Mouse (Mus musculus) midbrain, embryonic 12.5 days (tissue): ENCODE data around the gene Enc1. TPM values are rescaled to one million over a fixed set of nuclear protein-coding genes. Genes with fewer than 3 reads are reported as not detected.
A peak's percentile ranks its signal among the peaks of the same experiment; 100 is the strongest.

ENCODE experiments used
- ATAC-seq: fragments of 200-750 bp; cut with Nextera tagmentation; 2 replicates; pipeline ENCODE4 v1.8.0; 2017; ENCODE audit warnings: low read depth, moderate TSS enrichment, moderate library complexity; ENCODE audit not compliant: low FRiP score
- H3K27ac ChIP-seq: fragments of 300-500 bp; sonication (generic); replicated peaks from 2 replicates; pipeline ENCODE4 v1.5.1; 2016; ENCODE audit warnings: mild to moderate bottlenecking
- H3K27me3 ChIP-seq: fragments of 300-500 bp; sonication (generic); 2 replicates; pipeline ENCODE4 v1.6.1; 2016; ENCODE audit warnings: mild to moderate bottlenecking
- H3K36me3 ChIP-seq: fragments of 300-500 bp; sonication (generic); 2 replicates; pipeline ENCODE4 v1.6.1; 2016
- H3K4me1 ChIP-seq: fragments of 300-500 bp; sonication (generic); 2 replicates; pipeline ENCODE4 v1.6.1; 2016
- H3K4me2 ChIP-seq: fragments of 300-500 bp; sonication (generic); replicated peaks from 2 replicates; pipeline ENCODE4 v1.6.1; 2016; ENCODE audit warnings: mild to moderate bottlenecking, moderate library complexity
- H3K4me3 ChIP-seq: fragments of 300-500 bp; sonication (generic); 2 replicates; pipeline ENCODE4 v1.5.1; 2016; ENCODE audit warnings: mild to moderate bottlenecking
- H3K9ac ChIP-seq: fragments of 300-500 bp; sonication (generic); replicated peaks from 2 replicates; pipeline ENCODE4 v1.6.1; 2016; ENCODE audit warnings: mild to moderate bottlenecking, moderate library complexity
- H3K9me3 ChIP-seq: fragments of 300-500 bp; sonication (generic); 2 replicates; pipeline ENCODE4 v1.6.1; 2016; ENCODE audit warnings: mild to moderate bottlenecking
- WGBS: fragments of 180-500 bp; shearing (Covaris S2); methylation state at CpG from one replicate; pipeline ENCODE4 v1.1.7; 2016; 5-methylcytosine and 5-hydroxymethylcytosine counted together
- polyA plus RNA-seq: library from polyadenylated mRNA; unstranded; fragments of >200 nt; fragmentation: Nextera tagmentation; extraction: Ambion mirVana; gene quantifications from 2 replicates; pipeline ENCODE4 v1.2.1, GENCODE M21; 2016

Enc1 gene
- polyA plus RNA-seq, 1 experiment from 2014 or later, result 21.9 TPM

GRCm38 (mm10) chr13:97275482-97275881, 34.6 kb downstream of the Enc1 start:
- H3K4me2 ChIP-seq, result no peak overlapping the region
- H3K9me3 ChIP-seq, result no peaks in the 10 kb centered on the region
- H3K27ac ChIP-seq, result peak overlapping the region; percentile 40; the same call in 1 of the 2 replicates
- H3K4me3 ChIP-seq, result no peak overlapping the region
- WGBS, result 86% methylated on average over 10 of the region's 10 CpGs
- H3K27me3 ChIP-seq, result peaks cover 5% of the 10 kb centered on the region; the same call in 1 of the 2 replicates
- no peaks in the 10 kb centered on the region; the same call in 1 of the 2 replicates for H3K4me1 ChIP-seq
- no peak overlapping the region for H3K9ac ChIP-seq
- no peaks in the 10 kb centered on the region for H3K36me3 ChIP-seq
- no peak for ATAC-seq

DNA sequence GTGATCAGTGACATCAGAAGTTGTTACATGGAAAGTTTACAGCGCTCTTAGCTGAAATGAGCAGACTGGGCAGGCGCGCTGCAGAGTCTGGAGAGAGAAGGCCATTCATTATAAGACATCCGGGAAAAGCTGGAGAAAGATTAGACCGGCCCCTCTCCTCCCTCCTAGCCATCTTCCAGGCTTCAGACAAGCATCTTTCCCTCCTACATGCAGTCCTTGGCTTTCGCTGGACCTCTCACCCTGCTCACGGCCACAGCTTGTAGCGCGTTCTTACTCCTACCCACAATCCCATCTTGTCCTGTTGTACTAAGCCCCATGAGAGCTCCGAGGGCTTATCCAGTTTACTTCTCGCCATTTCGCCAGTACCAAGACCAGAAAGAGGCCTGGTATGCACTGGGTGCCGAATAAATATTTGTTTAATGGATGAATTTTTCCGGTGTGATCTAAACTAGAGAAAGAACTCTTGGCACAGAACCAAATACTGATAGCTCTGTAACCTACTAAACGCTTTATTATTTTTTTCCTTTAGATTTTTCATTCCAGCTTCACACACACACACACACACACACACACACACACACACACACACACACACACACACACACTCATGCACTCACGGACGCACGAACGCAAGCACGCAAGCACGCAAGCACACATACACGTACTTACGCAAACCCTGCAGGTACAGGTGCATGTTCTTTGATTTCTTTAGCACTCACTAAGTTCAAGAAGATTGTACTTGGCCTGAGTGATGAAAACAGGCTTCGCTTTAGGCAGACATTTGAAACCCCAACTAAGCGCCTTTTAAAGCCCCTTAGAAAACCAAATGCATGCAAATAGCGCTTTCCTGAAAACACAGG, 41.4 kb downstream of the Enc1 start:
- H3K4me3 ChIP-seq, result peak overlapping the region; percentile 15; the same call in 1 of the 2 replicates
- peaks cover 14% of the 10 kb centered on the region for H3K4me1 ChIP-seq
- peaks cover 32% of the 10 kb centered on the region for H3K27me3 ChIP-seq
- H3K27ac ChIP-seq, result no peak overlapping the region
- H3K4me2 ChIP-seq, result peak overlapping the region; percentile 47
- no peaks in the 10 kb centered on the region for H3K36me3 ChIP-seq
- H3K9me3 ChIP-seq, result no peaks in the 10 kb centered on the region
- WGBS, result 13% methylated on average over 26 of the region's 26 CpGs
- H3K9ac ChIP-seq, result 0 out of 2 replicates have a peak overlapping the region, but pooled peaks have one; percentile 24
- no peak; the same call in 1 of the 2 replicates for ATAC-seq

GRCm38 (mm10) chr13:97282911-97283281, 42.0 kb downstream of the Enc1 start:
- H3K36me3 ChIP-seq, result no peaks in the 10 kb centered on the region
- 9% methylated on average over 9 of the region's 9 CpGs for WGBS
- H3K27ac ChIP-seq, result no peak overlapping the region
- no peak overlapping the region for H3K4me3 ChIP-seq
- H3K9ac ChIP-seq, result no peak overlapping the region
- H3K27me3 ChIP-seq, result peaks cover 32% of the 10 kb centered on the region
- H3K4me2 ChIP-seq, result peak overlapping the region; percentile 47
- no peak for ATAC-seq
- no peaks in the 10 kb centered on the region for H3K9me3 ChIP-seq
- peaks cover 14% of the 10 kb centered on the region for H3K4me1 ChIP-seq

DNA sequence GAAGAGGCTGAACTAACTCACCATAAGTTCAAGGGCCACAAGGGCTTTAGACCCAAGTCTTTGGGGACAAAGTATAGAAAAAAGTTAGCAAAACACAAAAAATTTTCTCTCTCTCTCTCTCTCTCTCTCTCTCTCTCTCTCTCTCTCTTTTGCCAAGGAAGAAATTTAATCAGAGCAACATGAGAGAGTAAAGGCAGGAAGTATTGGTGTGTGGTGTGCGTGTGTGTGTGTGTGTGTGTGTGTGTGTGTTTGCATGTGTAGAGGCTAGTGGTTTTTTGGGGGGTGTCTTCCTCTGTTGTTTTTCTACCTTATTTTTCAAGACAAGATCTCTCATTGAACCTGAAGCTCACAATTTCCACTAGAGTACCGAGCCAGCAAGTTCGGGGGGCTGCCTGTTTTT, 46.1 kb downstream of the Enc1 start:
- no peak overlapping the region for H3K4me3 ChIP-seq
- no peak overlapping the region for H3K9ac ChIP-seq
- peaks cover 27% of the 10 kb centered on the region for H3K4me1 ChIP-seq
- H3K9me3 ChIP-seq, result no peaks in the 10 kb centered on the region
- H3K27ac ChIP-seq, result no peak overlapping the region
- WGBS, result 95% methylated on average over 3 of the region's 3 CpGs
- peaks cover 31% of the 10 kb centered on the region for H3K27me3 ChIP-seq
- no peaks in the 10 kb centered on the region for H3K36me3 ChIP-seq
- no peak for ATAC-seq
- H3K4me2 ChIP-seq, result no peak overlapping the region

DNA sequence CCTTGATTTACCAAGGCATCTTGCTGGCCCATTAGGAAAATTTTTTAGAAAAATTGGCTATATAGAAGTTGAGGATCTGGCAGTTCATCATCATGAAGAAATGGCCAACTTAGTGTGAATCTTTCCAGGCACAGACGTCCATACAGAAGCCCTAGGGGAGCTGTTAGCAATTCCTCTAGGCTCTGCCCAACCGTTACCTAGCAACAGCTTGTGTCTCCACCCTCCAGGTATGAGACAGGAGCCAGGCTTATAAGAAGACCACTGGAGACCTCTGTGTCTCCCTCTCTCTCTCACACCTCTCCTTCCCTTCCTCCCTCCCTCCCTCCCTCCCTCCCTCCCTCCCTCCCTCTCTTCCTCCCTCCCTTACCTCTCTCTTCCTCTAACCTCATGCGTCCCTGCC, 49.8 kb downstream of the Enc1 start:
- H3K4me1 ChIP-seq, result peaks cover 35% of the 10 kb centered on the region
- H3K4me2 ChIP-seq, result no peak overlapping the region
- no peaks in the 10 kb centered on the region for H3K36me3 ChIP-seq
- H3K9me3 ChIP-seq, result no peaks in the 10 kb centered on the region
- peaks cover 12% of the 10 kb centered on the region for H3K27me3 ChIP-seq
- WGBS, result 27% methylated on average over 3 of the region's 3 CpGs
- no peak overlapping the region for H3K9ac ChIP-seq
- ATAC-seq, result no peak
- H3K4me3 ChIP-seq, result no peak overlapping the region
- peak overlapping the region; percentile 43; the same call in 1 of the 2 replicates for H3K27ac ChIP-seq

- 69% methylated on average over 17 of the region's 17 CpGs for WGBS
- no peaks in the 10 kb centered on the region for H3K36me3 ChIP-seq
- H3K4me2 ChIP-seq, result no peak overlapping the region
- no peak overlapping the region for H3K4me3 ChIP-seq
- no peak overlapping the region for H3K9ac ChIP-seq
- peaks cover 36% of the 10 kb centered on the region for H3K4me1 ChIP-seq
- H3K9me3 ChIP-seq, result no peaks in the 10 kb centered on the region
- peaks cover 12% of the 10 kb centered on the region for H3K27me3 ChIP-seq
- no peak for ATAC-seq
- H3K27ac ChIP-seq, result peak overlapping the region; percentile 43
Observed at GRCm38 (mm10) chr13:97291354-97291753, 50.4 kb downstream of the Enc1 start.

DNA sequence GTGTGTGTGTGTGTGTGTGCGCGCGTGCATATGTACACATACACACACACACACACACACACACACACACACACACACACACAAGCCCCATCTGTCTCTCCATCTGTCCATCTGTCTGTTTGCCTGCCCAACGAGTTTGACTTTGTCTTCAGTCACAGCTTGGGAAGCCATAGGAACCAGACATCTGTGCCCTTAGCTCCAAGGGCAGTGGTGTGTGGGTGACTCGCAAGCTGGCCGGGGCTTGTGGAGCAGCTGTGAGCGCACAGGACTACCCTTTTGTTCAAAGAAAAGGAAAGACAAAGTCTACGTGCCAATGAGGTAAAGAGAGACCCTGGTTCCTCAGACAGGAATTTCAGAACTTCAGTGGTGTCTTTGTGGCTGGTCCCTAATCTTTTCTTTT, 51.1 kb downstream of the Enc1 start:
- Histone ChIP-seq H3K27me3 (peaks cover 7% of the 10 kb centered on the region), H3K9me3 (no peaks in the 10 kb centered on the region), H3K4me3 (no peak overlapping the region), H3K9ac (no peak overlapping the region), H3K27ac (peak overlapping the region; percentile 43), H3K4me1 (peaks cover 36% of the 10 kb centered on the region), H3K4me2 (peak overlapping the region; percentile 39), H3K36me3 (no peaks in the 10 kb centered on the region)
- 3% methylated on average over 5 of the region's 8 CpGs for WGBS
- ATAC-seq, result peak; percentile 84

DNA sequence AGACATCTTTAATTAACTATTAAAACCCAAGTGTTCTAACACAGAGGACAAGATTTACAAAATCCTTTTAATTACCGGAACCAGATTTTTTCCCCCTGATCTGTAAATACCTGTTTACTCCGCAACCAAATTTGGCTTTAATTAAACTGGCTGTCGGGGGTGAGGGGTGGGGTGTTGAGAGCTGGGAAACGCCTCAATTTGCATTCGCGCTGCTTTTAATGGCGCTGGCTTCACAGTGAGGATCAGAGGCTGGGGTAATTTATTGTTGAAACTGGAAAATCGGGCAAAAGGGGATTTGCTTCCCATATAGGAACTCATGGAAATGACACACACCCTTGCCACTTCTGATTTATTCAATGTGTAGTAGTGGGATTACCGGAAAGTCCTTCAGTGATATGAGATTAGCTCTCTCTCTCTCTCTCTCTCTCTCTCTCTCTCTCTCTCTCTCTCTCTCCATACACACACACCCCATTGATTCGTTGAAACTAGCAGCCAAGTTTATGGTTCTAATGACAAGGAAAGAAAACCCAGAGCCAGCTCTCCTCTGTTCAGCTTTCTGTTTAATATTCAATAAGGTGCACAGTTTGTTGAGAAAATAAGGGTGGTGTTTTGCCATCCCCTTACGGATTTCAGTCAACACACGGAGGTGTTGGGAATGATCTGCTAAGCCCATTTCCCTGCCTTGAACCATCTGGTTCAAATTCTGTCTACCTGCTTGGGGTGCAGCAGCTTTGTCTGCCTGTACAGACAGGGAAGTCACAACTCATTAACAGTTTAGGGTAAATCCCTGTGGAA, 51.7 kb downstream of the Enc1 start:
- 0 out of 2 replicates have a peak overlapping the region, but pooled peaks have one; percentile 5 for H3K4me3 ChIP-seq
- H3K4me1 ChIP-seq, result peaks cover 36% of the 10 kb centered on the region
- 7% methylated on average over 12 of the region's 12 CpGs for WGBS
- H3K36me3 ChIP-seq, result no peaks in the 10 kb centered on the region
- no peaks in the 10 kb centered on the region for H3K9me3 ChIP-seq
- ATAC-seq, result peak; percentile 61
- H3K9ac ChIP-seq, result no peak overlapping the region
- peak overlapping the region; percentile 43 for H3K27ac ChIP-seq
- peaks cover 7% of the 10 kb centered on the region for H3K27me3 ChIP-seq
- H3K4me2 ChIP-seq, result peak overlapping the region; percentile 39

DNA sequence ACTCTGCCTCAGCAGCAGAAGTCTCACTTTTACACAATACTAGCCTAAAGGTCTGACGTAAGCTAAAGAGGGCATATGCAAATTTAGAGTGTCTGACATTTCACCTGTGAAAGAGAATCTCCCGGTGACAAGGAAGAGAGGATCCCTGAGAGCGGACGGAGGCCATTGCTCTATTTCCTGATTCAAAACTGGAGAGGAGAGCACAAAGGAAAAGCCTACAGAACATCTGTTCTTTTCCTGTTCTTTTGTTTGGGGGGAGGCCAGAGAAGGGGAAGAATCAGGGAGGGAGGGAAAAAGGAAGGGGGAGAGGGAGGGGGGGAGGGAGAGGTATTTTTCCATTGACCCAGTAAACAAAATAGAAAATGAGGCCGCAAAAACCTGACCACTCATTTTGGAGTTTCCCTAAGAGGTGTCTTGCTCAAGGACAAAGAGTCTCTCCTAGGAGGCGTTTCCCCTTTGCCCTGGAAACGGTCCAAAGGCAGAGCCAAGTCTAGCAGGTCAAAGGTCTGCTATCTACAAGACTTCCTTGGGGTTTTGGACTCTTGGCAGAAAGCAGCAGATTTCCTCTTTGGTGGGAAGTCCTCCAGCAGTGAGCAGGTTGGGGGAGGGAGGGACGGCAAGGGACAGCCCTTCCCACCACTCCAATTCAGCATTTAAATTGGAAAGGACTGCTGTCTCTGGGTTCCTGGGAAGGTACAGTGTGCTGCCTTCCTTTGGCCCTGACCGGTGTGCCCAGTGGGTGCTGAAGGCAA, 54.4 kb downstream of the Enc1 start:
- H3K4me2 ChIP-seq, result no peak overlapping the region
- peaks cover 36% of the 10 kb centered on the region for H3K4me1 ChIP-seq
- no peaks in the 10 kb centered on the region for H3K9me3 ChIP-seq
- H3K36me3 ChIP-seq, result no peaks in the 10 kb centered on the region
- H3K27ac ChIP-seq, result no peak overlapping the region
- 47% methylated on average over 9 of the region's 9 CpGs for WGBS
- no peak overlapping the region for H3K9ac ChIP-seq
- no peak for ATAC-seq
- no peak overlapping the region for H3K4me3 ChIP-seq
- peaks cover 2% of the 10 kb centered on the region; the same call in 1 of the 2 replicates for H3K27me3 ChIP-seq

DNA sequence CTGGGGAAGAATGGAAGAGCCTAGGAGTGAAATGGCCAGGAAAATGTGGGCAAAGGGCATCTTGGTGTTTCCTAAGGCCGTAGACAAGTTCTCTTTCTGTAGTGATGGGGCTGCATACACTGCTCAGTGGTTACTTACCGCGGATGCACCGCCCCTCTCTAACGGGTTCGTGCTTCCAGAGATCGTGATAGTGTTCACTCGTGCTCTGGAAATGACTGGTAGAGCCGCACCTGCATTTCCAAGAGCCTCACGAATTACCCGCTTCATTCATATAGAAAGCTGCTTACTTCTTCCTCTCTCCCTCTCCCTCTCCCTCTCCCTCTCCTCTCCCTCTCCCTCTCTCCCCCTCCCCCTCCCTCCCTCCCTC, 54.9 kb downstream of the Enc1 start:
- no peak overlapping the region for H3K27ac ChIP-seq
- WGBS, result 84% methylated on average over 11 of the region's 11 CpGs
- no peak overlapping the region for H3K4me2 ChIP-seq
- H3K9ac ChIP-seq, result no peak overlapping the region
- H3K4me3 ChIP-seq, result no peak overlapping the region
- peaks cover 2% of the 10 kb centered on the region; the same call in 1 of the 2 replicates for H3K27me3 ChIP-seq
- no peaks in the 10 kb centered on the region for H3K9me3 ChIP-seq
- H3K36me3 ChIP-seq, result no peaks in the 10 kb centered on the region
- no peak for ATAC-seq
- peaks cover 32% of the 10 kb centered on the region for H3K4me1 ChIP-seq

GRCm38 (mm10) chr13:97296281-97296680, 55.4 kb downstream of the Enc1 start:
- ATAC-seq, result no peak
- 89% methylated on average over 8 of the region's 8 CpGs for WGBS
- Histone ChIP-seq H3K4me2 (no peak overlapping the region), H3K4me1 (peaks cover 27% of the 10 kb centered on the region), H3K4me3 (no peak overlapping the region), H3K27ac (no peak overlapping the region), H3K36me3 (no peaks in the 10 kb centered on the region), H3K9me3 (no peaks in the 10 kb centered on the region), H3K27me3 (peaks cover 2% of the 10 kb centered on the region; the same call in 1 of the 2 replicates), H3K9ac (no peak overlapping the region)
